Mouse (Mus musculus) neural tube, embryonic 15.5 days (tissue): ENCODE data around the gene 4930415O20Rik. TPM values are rescaled to one million over a fixed set of nuclear protein-coding genes. Genes with fewer than 3 reads are reported as not detected.

Source experiments
- ATAC-seq: fragments of 200-750 bp; cut with Nextera tagmentation; 2 replicates; pipeline ENCODE4 v1.8.0; 2017; ENCODE audit warnings: mild to moderate bottlenecking, moderate TSS enrichment, moderate library complexity; ENCODE audit not compliant: low FRiP score
- H3K27ac ChIP-seq: fragments of 300-500 bp; sonication (generic); replicated peaks from 2 replicates; pipeline ENCODE4 v1.5.1; 2015; ENCODE audit warnings: mild to moderate bottlenecking, inconsistent platforms
- H3K27me3 ChIP-seq: fragments of 300-500 bp; sonication (generic); replicated peaks from 2 replicates; pipeline ENCODE4 v1.6.1; 2015; ENCODE audit warnings: inconsistent platforms
- H3K36me3 ChIP-seq: fragments of 300-500 bp; sonication (generic); 2 replicates; pipeline ENCODE4 v1.6.1; 2015; ENCODE audit warnings: inconsistent platforms
- H3K4me1 ChIP-seq: fragments of 300-500 bp; sonication (generic); 2 replicates; pipeline ENCODE4 v1.6.1; 2015; ENCODE audit warnings: inconsistent platforms
- H3K4me2 ChIP-seq: fragments of 300-500 bp; sonication (generic); 2 replicates; pipeline ENCODE4 v1.6.1; 2015; ENCODE audit warnings: inconsistent platforms, mild to moderate bottlenecking, moderate library complexity
- H3K4me3 ChIP-seq: fragments of 300-500 bp; sonication (generic); replicated peaks from 2 replicates; pipeline ENCODE4 v1.5.1; 2015; ENCODE audit warnings: mild to moderate bottlenecking, inconsistent platforms
- H3K9ac ChIP-seq: fragments of 300-500 bp; sonication (generic); replicated peaks from 2 replicates; pipeline ENCODE4 v1.6.1; 2015; ENCODE audit warnings: mild to moderate bottlenecking, inconsistent platforms
- H3K9me3 ChIP-seq: fragments of 300-500 bp; sonication (generic); replicated peaks from 2 replicates; pipeline ENCODE4 v1.6.1; 2016; ENCODE audit warnings: inconsistent platforms
- WGBS: fragments of 180-500 bp; shearing (Covaris S2); methylation state at CpG from one replicate; pipeline ENCODE4 v1.1.7; 2015; ENCODE audit warnings: mixed read lengths; 5-methylcytosine and 5-hydroxymethylcytosine counted together
- polyA plus RNA-seq: library from polyadenylated mRNA; unstranded; fragments of >200 nt; fragmentation: Nextera tagmentation; extraction: Ambion mirVana; gene quantifications from 2 replicates; pipeline ENCODE4 v1.2.1, GENCODE M21; 2015

4930415O20Rik gene
- polyA plus RNA-seq, 1 experiment from 2014 or later: not detected

GRCm38 (mm10) chr15:98623361-98623821 is 52.6 kb downstream of the 4930415O20Rik start:
- H3K4me2 ChIP-seq: no peak overlapping the region
- no peak overlapping the region for H3K9ac ChIP-seq
- no peaks in the 10 kb centered on the region for H3K9me3 ChIP-seq
- H3K4me3 ChIP-seq: no peak overlapping the region
- WGBS: 60% methylated on average over 5 of the region's 5 CpGs
- no peak for ATAC-seq
- H3K36me3 ChIP-seq: no peaks in the 10 kb centered on the region
- H3K4me1 ChIP-seq: peaks cover 7% of the 10 kb centered on the region
- no peak overlapping the region for H3K27ac ChIP-seq
- H3K27me3 ChIP-seq: 0 out of 2 replicates have a peak, but pooled peaks cover 4% of the 10 kb centered on the region

GRCm38 (mm10) chr15:98626078-98626477 is 55.3 kb downstream of the 4930415O20Rik start:
- Histone ChIP-seq H3K4me2 (no peak overlapping the region), H3K4me1 (peaks cover 25% of the 10 kb centered on the region), H3K27ac (no peak overlapping the region), H3K36me3 (no peaks in the 10 kb centered on the region), H3K27me3 (no peaks in the 10 kb centered on the region), H3K4me3 (no peak overlapping the region), H3K9me3 (no peaks in the 10 kb centered on the region), H3K9ac (no peak overlapping the region)
- 15% methylated on average over 8 of the region's 8 CpGs for WGBS
- ATAC-seq: no peak

GRCm38 (mm10) chr15:98626487-98627212 is 55.8 kb downstream of the 4930415O20Rik start:
- no peak overlapping the region for H3K9ac ChIP-seq
- no peak overlapping the region for H3K4me3 ChIP-seq
- H3K4me1 ChIP-seq: peaks cover 30% of the 10 kb centered on the region
- H3K27ac ChIP-seq: no peak overlapping the region
- WGBS: 74% methylated on average over 7 of the region's 7 CpGs
- no peaks in the 10 kb centered on the region for H3K36me3 ChIP-seq
- H3K4me2 ChIP-seq: no peak overlapping the region
- H3K9me3 ChIP-seq: no peaks in the 10 kb centered on the region
- no peaks in the 10 kb centered on the region for H3K27me3 ChIP-seq
- no peak for ATAC-seq

- 9% methylated on average over 20 of the region's 20 CpGs for WGBS
- Histone ChIP-seq H3K27ac (peak overlapping the region; percentile 70; the same call in 1 of the 2 replicates), H3K9ac (peak overlapping the region; percentile 18; the same call in 1 of the 2 replicates), H3K27me3 (no peaks in the 10 kb centered on the region), H3K4me3 (no peak overlapping the region), H3K9me3 (no peaks in the 10 kb centered on the region), H3K4me2 (peak overlapping the region; percentile 44), H3K4me1 (peaks cover 48% of the 10 kb centered on the region), H3K36me3 (no peaks in the 10 kb centered on the region)
- peak; percentile 36; the same call in 1 of the 2 replicates for ATAC-seq
These were observed 57.9 kb downstream of the 4930415O20Rik start for GRCm38 (mm10) chr15:98628589-98629254.

GRCm38 (mm10) chr15:98629464-98629863 is 58.7 kb downstream of the 4930415O20Rik start:
- H3K4me1 ChIP-seq: peaks cover 54% of the 10 kb centered on the region
- no peak overlapping the region for H3K4me2 ChIP-seq
- no peaks in the 10 kb centered on the region for H3K9me3 ChIP-seq
- no peak overlapping the region for H3K4me3 ChIP-seq
- no peaks in the 10 kb centered on the region for H3K36me3 ChIP-seq
- ATAC-seq: no peak
- H3K9ac ChIP-seq: no peak overlapping the region
- WGBS: 46% methylated on average over 6 of the region's 6 CpGs
- no peaks in the 10 kb centered on the region for H3K27me3 ChIP-seq
- H3K27ac ChIP-seq: no peak overlapping the region

- ATAC-seq: no peak
- Histone ChIP-seq H3K36me3 (no peaks in the 10 kb centered on the region), H3K9me3 (no peaks in the 10 kb centered on the region), H3K4me2 (peak within 1 kb of the TSS; percentile 86), H3K27me3 (no peaks in the 10 kb centered on the region), H3K4me1 (peaks cover 58% of the 10 kb centered on the region), H3K27ac (0 out of 2 replicates have a peak within 1 kb of the TSS, but pooled peaks have one; percentile 76), H3K9ac (0 out of 2 replicates have a peak within 1 kb of the TSS, but pooled peaks have one; percentile 15), H3K4me3 (peak within 1 kb of the TSS; percentile 83)
- WGBS: 28% methylated on average over 4 of the region's 4 CpGs
These were observed 59.7 kb downstream of the 4930415O20Rik start, which contains the start of gene Cacnb3 for GRCm38 (mm10) chr15:98630540-98630939. Cacnb3 (plus strand) TSS chr15:98630840.

- peak; percentile 6 for ATAC-seq
- H3K4me1 ChIP-seq: peaks cover 68% of the 10 kb centered on the region
- H3K4me3 ChIP-seq: peak overlapping the region; percentile 83
- WGBS: under 1% methylated on average over 18 of the region's 18 CpGs
- peak overlapping the region; percentile 76; the same call in 1 of the 2 replicates for H3K27ac ChIP-seq
- no peaks in the 10 kb centered on the region for H3K36me3 ChIP-seq
- 0 out of 2 replicates have a peak overlapping the region, but pooled peaks have one; percentile 15 for H3K9ac ChIP-seq
- no peaks in the 10 kb centered on the region for H3K9me3 ChIP-seq
- H3K27me3 ChIP-seq: no peaks in the 10 kb centered on the region
- peak overlapping the region; percentile 86 for H3K4me2 ChIP-seq
These were observed 60.7 kb downstream of the 4930415O20Rik start for GRCm38 (mm10) chr15:98631493-98631892.

- H3K9ac ChIP-seq: peak overlapping the region; percentile 90
- H3K27ac ChIP-seq: peak overlapping the region; percentile 76
- H3K4me2 ChIP-seq: peak overlapping the region; percentile 86
- H3K36me3 ChIP-seq: no peaks in the 10 kb centered on the region
- peak; percentile 53 for ATAC-seq
- WGBS: under 1% methylated on average over 19 of the region's 25 CpGs
- no peaks in the 10 kb centered on the region for H3K27me3 ChIP-seq
- H3K4me1 ChIP-seq: peaks cover 75% of the 10 kb centered on the region
- no peaks in the 10 kb centered on the region for H3K9me3 ChIP-seq
- H3K4me3 ChIP-seq: peak overlapping the region; percentile 83
These were observed 61.4 kb downstream of the 4930415O20Rik start for GRCm38 (mm10) chr15:98632107-98632744.

- Histone ChIP-seq H3K4me1 (peaks cover 82% of the 10 kb centered on the region), H3K9ac (peak overlapping the region; percentile 90), H3K27me3 (no peaks in the 10 kb centered on the region), H3K9me3 (no peaks in the 10 kb centered on the region), H3K4me3 (peak overlapping the region; percentile 83), H3K36me3 (no peaks in the 10 kb centered on the region), H3K4me2 (peak overlapping the region; percentile 86), H3K27ac (peak overlapping the region; percentile 76; the same call in 1 of the 2 replicates)
- 3% methylated on average over 4 of the region's 4 CpGs for WGBS
- ATAC-seq: no peak
These were observed 62.1 kb downstream of the 4930415O20Rik start for GRCm38 (mm10) chr15:98632921-98633320.

- no peaks in the 10 kb centered on the region for H3K9me3 ChIP-seq
- 2% methylated on average over 25 of the region's 25 CpGs for WGBS
- H3K4me2 ChIP-seq: peak overlapping the region; percentile 86
- H3K36me3 ChIP-seq: no peaks in the 10 kb centered on the region
- H3K27me3 ChIP-seq: no peaks in the 10 kb centered on the region
- H3K9ac ChIP-seq: peak overlapping the region; percentile 90
- no peak for ATAC-seq
- peak overlapping the region; percentile 83 for H3K4me3 ChIP-seq
- peaks cover 73% of the 10 kb centered on the region for H3K4me1 ChIP-seq
- H3K27ac ChIP-seq: peak overlapping the region; percentile 95
These were observed 63.1 kb downstream of the 4930415O20Rik start for GRCm38 (mm10) chr15:98633822-98634470.

GRCm38 (mm10) chr15:98634541-98635081 is 63.8 kb downstream of the 4930415O20Rik start:
- H3K4me2 ChIP-seq: peak overlapping the region; percentile 86
- peaks cover 68% of the 10 kb centered on the region for H3K4me1 ChIP-seq
- peak; percentile 72 for ATAC-seq
- peak overlapping the region; percentile 95 for H3K27ac ChIP-seq
- H3K9me3 ChIP-seq: no peaks in the 10 kb centered on the region
- H3K36me3 ChIP-seq: peaks cover 3% of the 10 kb centered on the region
- peak overlapping the region; percentile 83 for H3K4me3 ChIP-seq
- under 1% methylated on average over 57 of the region's 65 CpGs for WGBS
- peak overlapping the region; percentile 90 for H3K9ac ChIP-seq
- no peaks in the 10 kb centered on the region for H3K27me3 ChIP-seq
